ENCODE assay signal across 25 mouse cellular contexts in the genomic region with DNA sequence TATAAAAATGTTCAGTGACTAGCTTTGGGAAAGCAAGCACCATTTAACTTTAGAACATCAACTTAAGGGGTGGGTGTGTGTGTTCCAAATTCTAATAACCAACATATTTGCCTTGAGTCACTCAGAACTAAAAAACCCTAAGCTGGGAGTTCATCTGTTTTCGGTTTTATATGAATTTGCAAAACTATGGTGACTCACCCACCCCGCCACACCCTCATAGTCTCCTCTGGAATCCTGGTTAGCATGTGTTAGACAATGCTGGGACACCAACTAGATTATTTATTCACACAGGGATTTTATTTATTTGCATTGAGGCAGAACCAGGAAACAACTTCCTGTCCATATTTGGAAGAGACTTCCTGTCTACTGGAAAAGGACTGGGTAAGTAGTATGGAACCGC. TPM values are rescaled to one million over a fixed set of nuclear protein-coding genes. Genes with fewer than 3 reads are reported as not detected.
DNase-seq lines count a peak whose midpoint lies in the region; ATAC-seq and TF ChIP-seq lines count a peak whose summit lies in the region.
"Had no signal": no experiment of that assay in that cellular context is flagged by ENCODE, and none has a peak within 500 bp of the region (broad histone marks: within the 10 kb centered on the region; RNA-seq: fewer than 3 reads in every experiment).

No protein-coding gene starts in this region.

- H3K4me3 ChIP-seq in hindbrain, embryonic 13.5 days, result no peak overlapping the region
- no peak overlapping the region for H3K4me3 ChIP-seq in cerebellum, adult 2 months (replicated peaks; ENCODE audit: insufficient read depth, low read depth, low read length)
- H3K4me3 ChIP-seq: forebrain, embryonic 10.5 days; forebrain, embryonic 15.5 days; heart, embryonic 15.5 days; intestine, embryonic 15.5 days had no signal

- WGBS in hindbrain, embryonic 13.5 days, result 95% methylated on average over 3 of the region's 3 CpGs
- WGBS in cerebellum, adult 2 months, result 95% methylated on average over 3 of the region's 3 CpGs

- intact Hi-C loops in gastrocnemius, postnatal 14 days (cut with DNase I; ENCODE audit: low total_unique reads), result no loop called here

- H3K27ac ChIP-seq in hindbrain, embryonic 13.5 days, result no peak overlapping the region
- H3K27ac ChIP-seq in cerebellum, adult 2 months (ENCODE audit: insufficient read depth, low read length), result no peak overlapping the region
- H3K27ac ChIP-seq: forebrain, embryonic 10.5 days; forebrain, embryonic 15.5 days; heart, embryonic 15.5 days; hindbrain, embryonic 14.5 days; intestine, embryonic 15.5 days had no signal

- H3K9ac ChIP-seq in hindbrain, embryonic 13.5 days, result no peak overlapping the region
- H3K9ac ChIP-seq: forebrain, embryonic 15.5 days; heart, embryonic 15.5 days; hindbrain, embryonic 14.5 days; intestine, embryonic 15.5 days had no signal

- no peaks in the 10 kb centered on the region for H3K27me3 ChIP-seq in hindbrain, embryonic 13.5 days
- no peaks in the 10 kb centered on the region for H3K27me3 ChIP-seq in cerebellum, adult 2 months (ENCODE audit: control insufficient read depth, insufficient read depth, low read length)
- H3K27me3 ChIP-seq: forebrain, embryonic 15.5 days; intestine, embryonic 15.5 days; Patski had no signal

- no peak overlapping the region for H3K4me2 ChIP-seq in hindbrain, embryonic 13.5 days
- H3K4me2 ChIP-seq: forebrain, embryonic 15.5 days; heart, embryonic 11.5 days; heart, embryonic 15.5 days; hindbrain, embryonic 14.5 days; intestine, embryonic 15.5 days had no signal

- DNase-seq in gastrocnemius, adult 18-20 months (ENCODE audit: low spot score), result peak; percentile 30
- no peak for DNase-seq in gastrocnemius, postnatal 14 days
- DNase-seq in 3T3-L1 (ENCODE audit: low read depth, low spot score) (peak; percentile 97), R1 (ENCODE audit: low read depth, low spot score) (peak; percentile 14)
- DNase-seq in fibroblast of lung, adult 2 months (ENCODE audit: low read depth), result peak; percentile 73
- no peak for DNase-seq in adrenal gland, adult (ENCODE audit: inconsistent age in 2 of 2, low spot score in 1 of 2)
- DNase-seq in cerebellum, adult 2 months, result no peak
- DNase-seq: adrenal gland, adult 8-10 months; cerebellum, adult 11-12 months; cerebellum, adult 9-11 months; cerebellum, postnatal 36 days; gastrocnemius, postnatal 25 days; heart, adult 11 months; heart, postnatal 14 days; kidney, adult 18-20 months had no signal

- no peak for TF ChIP-seq CTCF in cerebellum, adult 2 months (IDR thresholded peaks at IDR 0.05; ENCODE audit: borderline replicate concordance, insufficient read depth, low read depth, low read length)

- H3K36me3 ChIP-seq in hindbrain, embryonic 13.5 days, result no peaks in the 10 kb centered on the region
- H3K36me3 ChIP-seq: forebrain, embryonic 10.5 days; forebrain, embryonic 15.5 days; G1E; heart, embryonic 15.5 days; intestine, embryonic 15.5 days had no signal

- no peaks in the 10 kb centered on the region for H3K9me3 ChIP-seq in hindbrain, embryonic 13.5 days
- H3K9me3 ChIP-seq: forebrain, embryonic 10.5 days; forebrain, embryonic 15.5 days; G1E; heart, embryonic 15.5 days; intestine, embryonic 15.5 days had no signal

- no peaks in the 10 kb centered on the region for H3K4me1 ChIP-seq in hindbrain, embryonic 13.5 days (replicated peaks)
- no peaks in the 10 kb centered on the region for H3K4me1 ChIP-seq in cerebellum, adult 2 months (ENCODE audit: control insufficient read depth, insufficient read depth, low read length)
- H3K4me1 ChIP-seq: forebrain, embryonic 15.5 days; heart, embryonic 15.5 days; intestine, embryonic 15.5 days had no signal

- no peak for ATAC-seq in hindbrain, embryonic 13.5 days (ENCODE audit: low FRiP score)
- ATAC-seq: CD4-positive, CD25-positive, alpha-beta regulatory T cell, adult 4 months; forebrain, embryonic 15.5 days; intestine, embryonic 15.5 days; Patski had no signal

- no peak for TF ChIP-seq POLR2A in cerebellum, adult 2 months (IDR thresholded peaks at IDR 0.05; ENCODE audit: borderline replicate concordance, insufficient read depth, low read length)

RNA-seq across cellular contexts. Expression of a gene that starts 50.2 kb away (rescaled TPM):
- 1 to 10 TPM; 2.7 to 4.4 TPM for total RNA-seq in gastrocnemius, adult 18-20 months (2021)
- total RNA-seq in gastrocnemius, postnatal 14 days (2021), result 1 to 10 TPM; 1.3 to 3.7 TPM
- polyA plus RNA-seq in hindbrain, embryonic 13.5 days (2015; fragmentation: Nextera tagmentation; extraction: Ambion mirVana), result 3.0 and 3.3 TPM in 2 replicates
- 31.0 and 31.8 TPM in 2 replicates for polyA plus RNA-seq in cerebellum, adult 2 months (2012; rRNA removed)
- polyA plus RNA-seq: G1E had no signal

Comparison
In these comparisons a context has a peak if more than half of its experiments do, and no peak if none do; other contexts are left out.
1. DNase-seq: peak in gastrocnemius, adult 18-20 months (single experiment), 3T3-L1 (single experiment), R1 (single experiment) and fibroblast of lung, adult 2 months (single experiment); none in gastrocnemius, postnatal 14 days (single experiment), adrenal gland, adult (0 of 2) and cerebellum, adult 2 months (0 of 2).